Mouse (Mus musculus) small intestine, adult 2 months (tissue): ENCODE results near the gene Tlx1.

ENCODE experiments used
- CTCF ChIP-seq: fragments of 200-500 bp; IDR thresholded peaks from 2 replicates; pipeline ENCODE4 v1.5.1; 2012; ENCODE audit warnings: low read depth, mild to moderate bottlenecking, control low read depth, inconsistent platforms, low read length, moderate library complexity, mixed read lengths; ENCODE audit not compliant: insufficient replicate concordance, insufficient read length; ENCODE audit errors: extremely low read depth
- POLR2A ChIP-seq: fragments of 200-500 bp; IDR thresholded peaks from 2 replicates; pipeline ENCODE4 v1.6.1; 2012; ENCODE audit warnings: low read depth, mild to moderate bottlenecking, control low read depth, inconsistent platforms, low read length, moderate library complexity

DNA sequence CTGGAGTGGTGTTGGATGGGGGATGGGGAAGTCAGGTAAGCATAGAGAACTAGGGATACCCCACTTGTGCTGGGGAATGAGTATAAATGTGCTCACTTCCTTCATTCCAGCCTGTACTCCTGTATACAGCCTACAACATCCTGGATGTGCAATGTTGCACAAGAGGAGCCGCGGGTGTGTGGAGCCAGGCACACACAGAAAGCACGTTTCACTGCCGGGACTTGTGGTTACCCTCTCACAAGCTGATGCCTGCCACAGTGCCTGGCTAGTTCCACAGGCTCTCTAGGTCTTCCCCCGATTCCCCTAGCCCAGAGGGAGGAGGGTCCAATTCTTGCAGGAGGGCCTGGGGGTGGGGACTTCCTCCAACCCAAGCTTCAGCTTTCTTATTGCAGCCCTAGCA, 10.0 kb downstream of the Tlx1 start:
- TF ChIP-seq CTCF: no peak
- no peak for TF ChIP-seq POLR2A
